Mouse (Mus musculus) urinary bladder, adult 18-20 months (tissue): ENCODE measurements at regions not wholly inside any gene's neighbourhood (a gene's known extent, or its start where the extent isn't known, plus 50 kb on each side); places are given as distances from the start of the nearest gene placed in this dataset.

Experiments used
- DNase-seq, 2 experiments: peaks; one replicate each; pipeline ENCODE4 v3.0.0; 2022; ENCODE audit warnings: low spot score in 2 of 2, mixed read lengths in 2 of 2

DNA sequence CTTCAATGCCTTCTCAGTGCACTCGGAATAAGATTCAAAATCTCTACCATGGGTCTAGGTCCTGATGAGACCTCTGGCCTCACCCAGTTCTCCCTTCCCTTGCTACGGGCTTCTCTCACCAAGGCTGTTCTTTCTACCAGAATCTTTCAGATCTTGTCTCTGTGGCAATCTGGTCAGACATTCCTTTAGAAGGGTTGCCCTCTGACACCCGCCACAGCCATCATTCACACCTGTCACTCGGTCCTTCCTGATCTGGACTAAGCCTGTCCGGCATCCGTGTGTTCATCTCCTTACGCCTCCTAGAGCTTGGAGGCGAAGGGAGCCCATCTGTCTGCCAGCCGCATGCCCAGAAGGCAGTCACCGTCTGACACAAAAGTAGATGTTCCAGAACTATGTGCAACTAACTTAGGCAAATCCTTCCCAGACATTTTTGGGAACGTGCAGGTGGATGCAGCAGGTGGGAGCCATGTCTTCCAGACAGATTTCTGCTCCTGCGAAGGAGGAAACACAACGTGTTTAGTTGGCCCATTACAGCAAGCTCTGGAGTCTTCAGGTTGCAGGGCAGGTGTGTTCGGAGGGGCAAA lies 77.7 kb downstream of the Fam76b start:
- no peak for DNase-seq

DNA sequence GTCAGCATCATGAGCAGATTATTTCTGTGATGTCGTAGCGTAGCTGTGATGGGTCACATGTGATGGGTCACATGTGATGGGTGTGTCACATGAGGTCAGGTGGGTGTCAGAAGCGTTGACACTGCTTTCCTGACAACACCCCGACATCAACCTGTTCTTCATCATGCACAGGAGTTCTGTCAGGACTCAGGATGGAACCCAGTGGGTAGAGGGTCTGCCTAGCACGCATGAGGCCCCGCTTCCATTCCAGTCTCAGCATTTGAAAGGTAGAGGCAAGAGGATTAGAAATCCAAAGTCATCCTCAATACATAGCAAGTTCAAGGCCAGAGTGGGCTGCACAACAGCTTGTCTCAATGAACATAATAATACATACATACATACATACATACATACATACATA lies 79.2 kb downstream of the Fam76b start:
- no peak for DNase-seq

DNA sequence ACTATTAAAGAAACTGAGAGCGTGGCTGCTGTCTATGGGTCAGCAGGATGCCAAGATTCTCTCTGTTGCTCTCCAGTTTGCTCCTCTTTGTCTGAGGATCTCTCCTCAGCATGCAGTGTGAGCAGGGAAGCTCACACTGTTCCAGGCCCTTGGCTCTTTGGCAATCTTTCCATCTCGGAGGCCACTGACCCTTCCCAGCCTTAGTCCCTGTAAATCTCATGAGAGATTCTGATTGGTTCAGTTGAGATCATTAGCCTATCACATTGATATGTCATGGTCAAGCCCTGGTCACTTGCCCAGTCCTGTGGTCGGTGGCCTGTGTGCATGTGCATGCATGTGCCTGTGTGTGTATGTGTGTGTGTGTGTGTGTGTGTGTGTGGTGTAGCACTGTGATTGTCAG lies 82.1 kb downstream of the Fam76b start:
- no peak for DNase-seq

DNA sequence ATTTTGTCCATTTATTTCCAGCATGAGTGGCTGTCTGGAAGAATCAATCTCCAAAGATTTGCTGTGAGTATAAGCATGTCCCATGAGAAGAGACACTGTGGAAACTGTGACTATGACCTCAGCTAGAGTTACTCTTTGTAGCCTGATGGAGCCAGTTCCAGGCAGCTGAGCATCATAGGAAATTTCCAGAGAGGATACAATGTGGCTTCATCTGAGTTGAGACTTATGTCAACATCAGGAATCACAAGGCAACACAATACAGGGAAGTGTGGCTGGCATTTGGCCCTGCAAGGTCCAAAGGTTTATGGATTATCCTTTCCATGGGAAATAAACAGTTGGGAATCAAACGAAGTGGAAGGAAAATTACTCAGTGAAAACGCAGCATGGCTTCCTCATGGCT lies 82.6 kb downstream of the Fam76b start:
- DNase-seq = no peak

DNA sequence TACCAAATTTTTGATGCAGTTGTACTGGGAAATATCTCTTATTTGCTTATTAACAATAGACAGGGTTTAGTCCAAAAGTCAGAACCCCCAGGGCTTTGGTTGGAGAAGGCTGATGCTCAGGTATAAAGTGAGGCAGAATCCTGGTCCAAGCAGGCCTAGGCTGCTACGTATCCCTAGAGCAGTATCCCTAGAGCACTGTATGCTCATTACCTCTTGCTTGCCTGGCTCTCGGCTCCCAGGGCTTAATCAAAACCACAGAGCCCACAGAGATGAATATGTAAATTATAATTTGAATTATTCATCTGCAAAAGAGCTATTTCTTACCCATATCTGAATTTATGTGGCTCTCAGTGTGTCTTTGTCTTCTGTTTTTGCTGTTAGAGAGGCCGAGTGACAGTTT lies 85.9 kb downstream of the Fam76b start:
- no peak for DNase-seq

- no peak for DNase-seq
Measured at GRCm38 (mm10) chr9:13914131-13914530, 86.6 kb downstream of the Fam76b start.

GRCm38 (mm10) chr9:13914847-13915246 lies 87.3 kb downstream of the Fam76b start:
- DNase-seq = no peak

DNA sequence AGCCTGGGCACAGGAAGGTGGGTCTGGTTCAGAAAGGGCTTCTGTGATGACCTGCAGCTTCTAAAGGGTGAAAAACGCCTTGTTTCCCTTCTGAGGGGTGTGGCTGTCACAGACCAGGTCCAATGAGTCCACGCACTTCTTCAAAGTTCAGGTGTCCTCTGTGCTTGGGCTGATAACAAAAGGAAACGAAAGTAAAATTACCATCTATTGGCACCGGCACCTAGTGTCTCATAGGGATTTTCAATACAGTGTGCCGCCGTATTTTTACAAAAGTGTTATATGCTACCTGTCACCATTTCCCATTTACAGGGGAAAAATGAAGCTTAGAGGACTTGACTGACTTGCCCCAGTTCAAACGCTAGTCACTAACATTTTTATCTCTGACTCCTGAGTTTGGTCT lies 89.3 kb downstream of the Fam76b start:
- DNase-seq = no peak

DNA sequence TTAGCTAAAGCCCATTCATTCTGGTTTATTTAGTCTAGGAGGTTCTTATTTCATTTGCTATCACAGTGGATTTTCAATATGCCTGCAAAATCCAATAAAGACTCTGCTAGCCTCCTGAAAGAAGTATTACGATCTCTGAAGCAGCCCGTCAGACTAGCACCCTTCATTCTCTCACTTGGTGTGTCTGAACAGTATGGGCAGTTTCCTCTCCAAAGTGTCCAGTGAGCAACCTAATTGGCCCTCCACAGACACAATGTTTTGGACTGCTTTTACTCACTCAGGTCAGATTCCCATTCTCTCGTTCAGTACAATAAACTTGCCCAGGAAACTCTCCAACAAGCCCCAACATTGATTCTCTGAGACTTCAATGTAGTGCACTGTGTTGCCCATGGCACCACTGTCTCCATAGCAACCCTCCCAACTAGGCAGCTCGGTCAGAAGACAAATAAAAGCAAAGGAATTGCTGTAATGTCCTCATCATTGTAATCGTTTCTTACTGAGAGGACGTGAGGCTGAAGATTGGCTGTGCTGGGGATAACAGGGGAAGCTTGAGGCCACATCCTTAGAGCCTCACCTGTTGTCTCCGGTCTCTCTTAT lies 91.2 kb downstream of the Fam76b start:
- no peak for DNase-seq

DNA sequence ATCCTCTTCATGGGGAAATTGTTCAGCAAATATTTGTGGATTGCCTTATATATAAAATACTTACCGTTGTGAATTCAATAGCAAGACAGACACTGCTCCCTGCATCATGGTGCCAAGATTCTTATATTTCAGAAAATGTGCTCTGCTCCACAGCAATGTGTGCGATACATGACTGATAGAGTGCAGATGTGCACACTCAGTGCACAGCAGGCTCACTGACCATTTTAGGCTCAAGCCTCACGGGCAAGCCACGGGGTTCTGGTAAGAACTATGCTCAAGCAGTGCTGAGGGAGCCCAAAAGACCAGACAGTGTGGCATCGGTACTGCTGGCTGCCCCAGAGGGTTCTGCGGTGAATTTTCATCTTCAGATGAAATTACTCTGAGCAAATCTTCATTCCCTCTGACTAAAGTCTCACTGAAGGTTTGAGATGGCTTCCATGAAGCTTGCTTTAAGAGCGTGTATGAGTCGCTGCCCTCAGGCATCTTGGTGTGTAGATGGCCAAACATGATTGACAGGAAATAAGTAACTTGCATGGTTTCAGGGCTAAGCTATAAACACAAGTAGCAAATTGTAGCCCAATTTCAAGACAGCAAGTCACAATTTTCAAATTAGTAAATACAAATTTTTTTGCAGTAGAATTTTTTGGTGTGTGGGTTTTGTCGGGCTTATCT lies 92.4 kb downstream of the Fam76b start:
- DNase-seq = no peak

DNA sequence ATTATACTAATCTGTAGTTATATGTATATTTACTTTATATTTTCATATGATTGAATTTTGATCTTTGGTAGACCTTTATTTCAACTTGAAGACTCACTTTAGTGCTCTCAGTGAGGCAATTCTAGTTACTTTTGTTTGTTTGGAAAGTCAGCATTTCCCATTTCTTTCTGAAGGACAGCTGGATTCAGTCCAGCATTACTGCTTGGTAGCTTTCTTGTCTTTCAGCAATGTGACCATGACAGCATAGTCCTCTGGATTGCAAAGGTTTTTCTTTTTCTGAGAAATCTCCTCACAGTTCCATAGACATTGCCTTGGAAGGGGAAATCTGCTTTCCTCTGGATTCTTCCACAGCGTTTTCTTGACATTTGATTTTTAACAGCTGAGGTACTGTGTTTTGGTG lies 93.1 kb downstream of the Fam76b start:
- DNase-seq = no peak

DNA sequence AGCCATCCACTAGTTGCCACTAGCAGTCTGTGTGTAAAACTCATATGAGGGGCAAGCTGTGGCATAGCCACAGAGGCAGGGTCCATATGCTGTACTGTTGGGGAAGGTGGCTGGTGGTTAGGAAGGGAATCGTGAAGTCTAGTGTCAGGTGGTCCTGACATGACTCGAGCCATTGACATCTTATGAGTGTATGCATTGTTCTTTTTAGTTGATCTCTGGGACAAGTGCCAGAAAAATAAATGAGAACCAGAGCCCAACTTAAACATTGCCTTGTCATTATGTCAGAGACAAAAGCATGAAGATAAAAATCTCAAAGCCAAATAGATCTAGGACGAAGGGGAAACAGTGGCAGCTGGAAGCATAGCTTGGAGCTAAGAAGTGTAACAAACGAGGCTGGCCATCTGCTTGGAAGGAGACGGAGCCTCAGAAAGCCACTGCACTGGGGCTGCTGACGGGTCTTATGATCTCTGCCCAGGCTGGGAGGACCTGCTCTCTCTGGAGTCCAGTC lies 104.5 kb downstream of the Fam76b start:
- no peak for DNase-seq

DNA sequence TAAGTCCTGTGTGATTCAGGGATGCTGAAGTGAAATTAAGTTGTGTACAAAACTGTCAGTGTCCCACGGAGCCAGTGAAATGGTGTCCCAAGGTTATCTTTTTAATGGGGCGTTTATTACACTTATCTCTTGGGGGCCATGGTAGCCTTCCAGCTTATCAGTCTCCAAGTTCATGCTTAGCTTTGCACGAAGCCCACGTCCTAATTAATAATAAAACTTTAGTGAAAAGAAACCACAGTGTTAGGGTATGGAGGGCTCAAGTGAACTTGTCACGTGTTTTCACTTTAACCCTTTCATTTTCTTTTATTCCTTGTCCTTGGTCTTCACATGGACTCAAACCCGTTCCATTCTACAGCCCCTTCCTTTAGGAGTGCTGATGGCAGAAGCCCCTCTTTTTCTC lies 105.9 kb downstream of the Fam76b start:
- DNase-seq = no peak

DNA sequence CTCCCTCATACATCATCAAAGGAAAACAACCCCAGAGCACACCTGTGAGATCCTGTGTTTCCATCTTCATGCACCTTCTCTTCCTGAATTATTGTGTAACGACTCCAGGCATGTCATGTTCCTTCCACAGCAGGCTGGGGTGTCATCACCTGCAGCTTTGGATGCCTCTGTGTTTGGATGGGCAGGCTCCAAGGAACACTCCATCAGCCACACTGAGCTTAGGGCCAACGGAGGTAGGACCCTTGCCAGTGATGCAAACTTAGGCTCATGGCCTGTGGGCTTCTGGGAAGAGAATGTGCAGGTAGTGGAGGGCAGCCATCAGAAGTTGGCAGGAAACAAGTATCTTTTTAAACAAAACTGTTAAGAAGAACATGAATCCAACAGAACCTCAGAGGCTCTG lies 109.8 kb downstream of the Fam76b start:
- DNase-seq = no peak

DNA sequence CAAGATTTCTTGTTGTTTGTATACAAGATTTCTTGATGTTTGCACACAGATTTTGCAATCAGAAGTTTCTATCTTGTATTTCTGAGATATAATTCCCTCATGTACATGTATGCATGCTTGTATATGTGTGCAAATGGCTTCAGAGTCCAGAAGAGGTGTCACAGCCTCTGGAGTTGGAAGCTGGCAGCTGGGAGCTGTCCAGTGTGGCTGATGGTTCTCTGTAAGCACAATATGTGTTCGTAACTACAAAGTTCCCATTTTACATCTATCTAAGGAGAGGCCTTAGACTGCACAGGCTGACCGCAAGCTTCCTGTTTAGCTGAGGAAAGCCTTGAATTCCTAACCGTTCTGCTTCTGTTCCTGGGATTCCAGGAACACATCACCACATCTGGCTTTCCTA lies 119.0 kb downstream of the Fam76b start:
- DNase-seq = no peak

- DNase-seq = no peak
Measured at GRCm38 (mm10) chr9:13952157-13952556, 124.6 kb downstream of the Fam76b start.

GRCm38 (mm10) chr9:13963140-13963763 lies 135.7 kb downstream of the Fam76b start:
- DNase-seq = no peak

GRCm38 (mm10) chr9:13963796-13964195 lies 136.3 kb downstream of the Fam76b start:
- no peak for DNase-seq

- no peak for DNase-seq
Measured at GRCm38 (mm10) chr9:13964256-13964655, 136.7 kb downstream of the Fam76b start.

GRCm38 (mm10) chr9:13966212-13966611 lies 138.7 kb downstream of the Fam76b start:
- no peak for DNase-seq

GRCm38 (mm10) chr9:13969262-13969661 lies 141.7 kb downstream of the Fam76b start:
- no peak for DNase-seq

GRCm38 (mm10) chr9:13973600-13973999 lies 146.1 kb downstream of the Fam76b start:
- DNase-seq = no peak

- DNase-seq = no peak
Measured at GRCm38 (mm10) chr9:13974870-13975269, 147.4 kb downstream of the Fam76b start.
